Mouse (Mus musculus): Measurements from ENCODE around the gene Yars. TPM values are rescaled to one million over a fixed set of nuclear protein-coding genes. Genes with fewer than 3 reads are reported as not detected.

Gene Yars
- polyA plus RNA-seq (2014; fragmentation: Illumina TruSeq; extraction: RNeasy Lipid Tissue Mini Kit (QIAGEN cat#74804); ENCODE audit: low read depth, low replicate concordance), result 4.7 TPM

DNA sequence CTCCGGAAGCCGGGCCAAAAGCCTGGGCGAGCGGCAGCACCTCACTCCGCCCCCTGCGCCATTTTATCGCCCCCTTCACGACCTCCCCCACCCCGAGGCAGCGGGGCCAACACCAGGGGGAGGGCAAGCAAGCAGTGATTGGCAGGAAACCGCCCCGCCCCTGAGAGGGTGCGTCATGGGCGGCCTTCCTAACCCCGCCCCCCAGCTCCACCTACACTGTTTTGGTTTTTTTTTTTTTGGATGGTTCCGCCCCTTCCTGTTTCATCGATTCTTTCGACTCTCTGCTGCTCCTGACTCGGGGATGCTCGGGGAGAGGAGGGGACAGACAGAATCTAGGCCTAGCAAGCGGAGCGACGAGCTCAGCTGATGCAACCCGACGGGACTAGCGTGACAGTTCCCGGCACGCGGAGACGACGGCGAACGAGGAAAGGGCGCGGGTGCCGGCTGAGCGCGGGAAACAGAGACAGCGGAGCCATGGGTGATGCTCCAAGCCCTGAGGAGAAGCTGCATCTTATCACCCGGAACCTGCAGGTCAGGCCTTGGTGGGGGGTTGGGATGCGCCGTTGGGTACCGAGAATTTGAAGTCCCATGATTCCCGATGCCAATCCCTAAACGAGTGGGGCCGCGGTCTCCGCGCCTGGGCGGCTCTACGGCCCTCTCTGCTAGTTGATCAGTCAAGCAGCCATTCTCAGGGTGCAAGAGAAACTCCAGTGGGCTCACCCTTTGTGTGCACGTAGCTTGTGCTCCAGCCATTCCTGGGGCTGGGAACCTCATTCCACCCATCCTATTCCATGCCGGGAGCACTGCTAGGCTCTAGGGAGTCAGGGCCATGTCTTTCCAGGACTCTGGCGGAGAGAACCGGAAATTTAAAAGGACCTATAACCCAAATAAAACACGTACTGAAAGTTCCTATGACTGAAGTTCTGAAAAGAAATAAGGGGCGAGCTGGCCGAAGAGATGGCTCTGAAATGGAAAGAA lies at the start of gene Yars, which contains the start of gene S100pbp:
Gene Yars, plus strand, starts transcription at position 219 of the 978 bp plus-strand sequence.
Gene S100pbp, minus strand, starts transcription at position 186 of the 978 bp plus-strand sequence.

DNA sequence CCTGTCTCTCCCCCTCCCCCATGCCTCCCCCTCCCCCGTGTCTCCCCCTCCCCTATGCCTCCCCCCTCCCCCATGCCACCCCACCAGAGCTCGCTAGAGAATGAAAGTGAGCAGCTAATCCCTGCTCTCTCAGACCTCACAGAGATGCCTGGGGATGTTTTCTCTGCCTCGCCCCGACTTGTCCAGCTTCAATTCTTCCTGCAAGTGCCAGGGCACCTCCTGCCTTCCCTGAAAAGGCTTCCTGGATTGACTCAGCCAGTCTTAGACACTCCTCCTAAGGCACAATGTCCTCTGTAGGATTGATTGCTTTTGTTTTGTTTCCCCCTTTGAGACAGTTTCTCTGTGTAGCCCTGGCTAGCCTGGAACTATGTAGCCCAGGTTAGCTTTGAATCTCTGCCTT lies 71.6 kb downstream of the Yars start, which contains the start of gene C77080:
Gene C77080, minus strand, starts transcription at position 209 of the 400 bp plus-strand sequence.

Other genes with a start within 250 kb of the Yars start
- gene Azin2, start 227.3 kb upstream of the Yars start, polyA plus RNA-seq (2014; fragmentation: Illumina TruSeq; extraction: RNeasy Lipid Tissue Mini Kit (QIAGEN cat#74804); ENCODE audit: low read depth, low replicate concordance), result 0.85 TPM
- 48.5 TPM for gene Ak2, start 197.8 kb upstream of the Yars start, polyA plus RNA-seq (2014; fragmentation: Illumina TruSeq; extraction: RNeasy Lipid Tissue Mini Kit (QIAGEN cat#74804); ENCODE audit: low read depth, low replicate concordance)
- 6.5 TPM for gene Rnf19b, start 131.5 kb upstream of the Yars start, polyA plus RNA-seq (2014; fragmentation: Illumina TruSeq; extraction: RNeasy Lipid Tissue Mini Kit (QIAGEN cat#74804); ENCODE audit: low read depth, low replicate concordance)
- not detected for gene Tmem54, start 84.2 kb upstream of the Yars start, polyA plus RNA-seq (2014; fragmentation: Illumina TruSeq; extraction: RNeasy Lipid Tissue Mini Kit (QIAGEN cat#74804); ENCODE audit: low read depth, low replicate concordance)
- gene Hpca, start 67.7 kb upstream of the Yars start, polyA plus RNA-seq (2014; fragmentation: Illumina TruSeq; extraction: RNeasy Lipid Tissue Mini Kit (QIAGEN cat#74804); ENCODE audit: low read depth, low replicate concordance), result not detected
- 0.57 TPM for gene Fndc5, start 52.8 kb upstream of the Yars start, polyA plus RNA-seq (2014; fragmentation: Illumina TruSeq; extraction: RNeasy Lipid Tissue Mini Kit (QIAGEN cat#74804); ENCODE audit: low read depth, low replicate concordance)
- gene S100pbp, start within 50 bp of the Yars start, polyA plus RNA-seq (2014; fragmentation: Illumina TruSeq; extraction: RNeasy Lipid Tissue Mini Kit (QIAGEN cat#74804); ENCODE audit: low read depth, low replicate concordance), result 42.2 TPM
- 3.2 TPM for gene C77080, start 71.6 kb downstream of the Yars start, polyA plus RNA-seq (2014; fragmentation: Illumina TruSeq; extraction: RNeasy Lipid Tissue Mini Kit (QIAGEN cat#74804); ENCODE audit: low read depth, low replicate concordance)
- gene Sync, start 97.9 kb downstream of the Yars start, polyA plus RNA-seq (2014; fragmentation: Illumina TruSeq; extraction: RNeasy Lipid Tissue Mini Kit (QIAGEN cat#74804); ENCODE audit: low read depth, low replicate concordance), result 0.28 TPM
- gene Rbbp4, start 145.6 kb downstream of the Yars start, polyA plus RNA-seq (2014; fragmentation: Illumina TruSeq; extraction: RNeasy Lipid Tissue Mini Kit (QIAGEN cat#74804); ENCODE audit: low read depth, low replicate concordance), result 185 TPM
- gene Zbtb8os, start 145.9 kb downstream of the Yars start, polyA plus RNA-seq (2014; fragmentation: Illumina TruSeq; extraction: RNeasy Lipid Tissue Mini Kit (QIAGEN cat#74804); ENCODE audit: low read depth, low replicate concordance), result 152 TPM
- 1.8 TPM for gene Zbtb8a, start 188.4 kb downstream of the Yars start, polyA plus RNA-seq (2014; fragmentation: Illumina TruSeq; extraction: RNeasy Lipid Tissue Mini Kit (QIAGEN cat#74804); ENCODE audit: low read depth, low replicate concordance)

Data from kidney, adult 10 weeks (tissue).